Mouse (Mus musculus): ENCODE measurements around the gene Dlx2.

Dlx2 gene

GRCm38 (mm10) chr2:71511209-71511608, 35.3 kb downstream of the Dlx2 start:
- no peak for DNase-seq

- no peak for DNase-seq
These were observed 41.7 kb downstream of the Dlx2 start for GRCm38 (mm10) chr2:71504852-71505251.

- DNase-seq = peak in 1 of 2 experiments; percentile 27
These were observed 47.0 kb downstream of the Dlx2 start for GRCm38 (mm10) chr2:71499276-71500230.

GRCm38 (mm10) chr2:71497175-71497574, 49.4 kb downstream of the Dlx2 start:
- DNase-seq = no peak

GRCm38 (mm10) chr2:71494971-71495370, 51.6 kb downstream of the Dlx2 start:
- DNase-seq = no peak

GRCm38 (mm10) chr2:71494503-71494902, 52.1 kb downstream of the Dlx2 start:
- DNase-seq = no peak

Measured in cerebellum, postnatal 10 days (tissue).